Mouse (Mus musculus) left cerebral cortex, postnatal 10 days (tissue): ENCODE results near the gene Ipo9. TPM values are rescaled to one million over a fixed set of nuclear protein-coding genes. Genes with fewer than 3 reads are reported as not detected.
A peak's percentile ranks its signal among the peaks of the same experiment; 100 is the strongest.
"Not testable (repeated sequence)": the region's sequence is repeated elsewhere in the genome, so short reads cannot be mapped to it uniquely, and the experiment has no call there.

Experiments
- DNase-seq, 2 experiments: peaks; one replicate each; pipeline ENCODE4 v3.0.0; 2021 to 2022; ENCODE audit warnings: low spot score in 2 of 2, mixed read lengths in 1 of 2; ENCODE audit errors: extremely low spot score in 1 of 2
- intact Hi-C: fragments of 180-260 bp; cut with DNase I; formaldehyde crosslinking; loops from one replicate; pipeline ENCODE4 v1.15.1; 2025
- total RNA-seq, 2 experiments: library from RNA; stranded (reverse); gene quantifications; 2 replicates each; pipeline ENCODE4 v1.2.3; 2021

The Ipo9 gene
- total RNA-seq, 2 experiments from 2014 or later = 170 TPM

DNA sequence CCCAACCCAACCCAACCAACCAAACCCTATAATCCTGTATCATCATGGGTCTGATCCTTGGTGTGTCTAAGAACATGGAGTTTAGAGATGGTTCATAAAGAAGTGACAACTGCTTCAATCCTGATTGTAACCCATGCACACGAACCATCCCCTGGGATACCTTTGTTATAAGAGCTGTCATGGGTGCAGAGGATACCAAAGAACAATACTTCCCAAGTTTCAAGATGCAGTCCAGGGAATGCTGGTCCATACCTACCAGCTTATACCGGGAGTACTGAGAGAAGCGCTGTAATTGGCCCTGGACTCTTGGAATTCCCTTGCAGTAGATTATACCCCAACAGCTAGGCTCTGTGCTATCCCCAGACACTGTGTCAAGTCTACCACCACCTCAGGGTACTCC is 11.6 kb upstream of the Ipo9 start:
- no peak for DNase-seq
- intact Hi-C loops = loop anchor here (5.0 kb wide), 1 partner anchor 40 kb away; no protein-coding TSS in a partner anchor

DNA sequence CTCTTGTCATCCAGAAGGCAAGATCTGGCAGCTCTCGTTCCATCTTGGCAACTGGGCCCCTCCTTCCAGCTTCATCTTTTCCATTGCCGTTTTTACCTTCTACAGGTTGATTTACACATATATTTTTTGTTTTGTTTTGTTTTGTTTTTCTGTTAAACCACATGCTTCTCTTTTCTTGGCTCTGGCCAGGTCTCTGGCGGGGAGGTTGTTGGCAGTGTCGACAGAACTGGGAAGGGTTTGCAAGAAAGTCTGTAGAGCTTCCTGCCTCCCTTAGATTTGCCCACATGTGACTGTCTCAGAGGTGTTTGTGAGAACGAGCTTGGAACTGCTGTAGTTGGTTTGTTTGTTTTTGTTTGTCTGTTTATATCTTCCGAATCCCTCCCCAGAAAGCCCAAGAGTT is 10.7 kb upstream of the Ipo9 start:
- intact Hi-C loops = loop anchor here (5.0 kb wide), 1 partner anchor 39 kb away; no protein-coding TSS in a partner anchor
- DNase-seq = no peak

DNA sequence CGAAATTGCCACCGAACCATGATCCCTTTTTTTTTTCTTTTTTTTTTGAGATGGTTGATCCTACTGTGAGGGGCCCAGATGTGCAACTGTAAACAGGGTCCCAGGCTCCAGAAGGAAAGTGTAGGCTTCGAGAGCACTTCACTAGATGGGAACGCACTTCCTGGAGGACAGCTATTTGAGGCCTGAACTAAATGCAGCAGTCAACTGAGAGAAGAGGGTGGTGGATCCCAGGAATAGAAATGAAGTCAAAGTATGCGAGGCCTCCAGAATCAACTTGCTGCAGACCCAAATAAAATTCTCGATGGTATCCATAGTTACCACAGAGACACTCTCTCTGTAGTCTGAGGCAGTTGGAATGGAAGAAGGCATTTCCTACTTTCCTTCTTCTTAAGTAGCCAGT is 8.5 kb upstream of the Ipo9 start:
- DNase-seq = peak in 1 of 2 experiments; percentile 41
- intact Hi-C loops = no loop called here

DNA sequence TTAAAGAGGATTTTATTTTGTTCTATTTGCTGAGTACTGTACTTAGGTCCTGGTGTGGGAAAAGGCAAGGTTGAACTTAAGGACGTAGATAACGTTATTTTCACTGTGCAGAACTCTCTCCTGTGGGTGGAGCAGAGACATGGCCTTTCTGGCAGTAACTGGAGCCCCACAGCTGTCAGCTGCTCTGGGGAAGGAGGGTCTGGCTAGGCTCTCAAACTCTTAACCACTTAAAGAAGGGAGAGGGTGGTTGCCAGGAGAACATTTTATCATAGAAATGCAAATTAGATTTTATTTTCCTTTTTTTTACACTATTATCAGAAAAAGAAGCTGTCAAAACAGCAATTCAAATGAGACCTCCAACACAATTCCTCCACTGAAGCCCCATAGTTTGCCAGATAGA is 5.5 kb upstream of the Ipo9 start:
- no peak for DNase-seq
- intact Hi-C loops = no loop called here

DNA sequence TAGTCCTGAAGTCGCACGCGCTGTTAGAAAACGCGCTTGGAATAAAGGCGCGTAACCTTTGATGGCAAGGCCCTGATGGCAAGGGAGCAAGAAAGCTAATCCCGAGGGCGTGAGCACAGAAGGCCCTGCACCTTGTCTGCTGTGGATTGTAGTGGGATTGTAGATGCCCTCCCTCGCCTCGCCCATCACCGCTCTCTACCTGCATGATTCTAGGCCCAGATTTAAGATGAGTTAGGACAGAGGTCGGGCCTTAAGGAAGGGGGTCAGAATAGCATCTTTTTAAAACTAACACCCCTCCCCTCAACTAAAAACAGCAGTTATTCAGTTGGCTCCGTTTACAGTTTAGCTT is 344 bp upstream of the Ipo9 start:
- intact Hi-C loops = no loop called here

DNA sequence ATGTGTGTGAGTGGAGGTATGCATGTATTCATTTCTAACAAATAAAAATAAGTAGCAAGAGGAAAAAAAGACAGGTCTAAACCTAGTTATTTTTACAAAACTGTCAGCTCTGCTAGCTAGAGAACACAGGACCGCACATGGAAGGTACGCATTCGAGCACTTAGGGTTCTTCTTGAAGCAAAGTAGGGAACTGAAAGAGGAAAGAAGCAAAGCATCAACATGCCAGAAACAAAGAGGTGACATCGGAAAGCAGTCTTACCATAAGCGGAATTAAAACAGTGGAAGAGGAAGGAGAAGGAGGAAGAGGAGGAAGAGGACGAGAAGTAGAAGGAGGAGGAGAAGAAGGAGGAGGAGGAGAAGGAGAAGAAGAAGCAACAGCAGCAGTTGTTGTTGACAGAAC is 2.9 kb downstream of the Ipo9 start:
- DNase-seq = no peak
- intact Hi-C loops = no loop called here

More for the DNA sequence above, 344 bp upstream of the Ipo9 start:
- no peak for DNase-seq

DNA sequence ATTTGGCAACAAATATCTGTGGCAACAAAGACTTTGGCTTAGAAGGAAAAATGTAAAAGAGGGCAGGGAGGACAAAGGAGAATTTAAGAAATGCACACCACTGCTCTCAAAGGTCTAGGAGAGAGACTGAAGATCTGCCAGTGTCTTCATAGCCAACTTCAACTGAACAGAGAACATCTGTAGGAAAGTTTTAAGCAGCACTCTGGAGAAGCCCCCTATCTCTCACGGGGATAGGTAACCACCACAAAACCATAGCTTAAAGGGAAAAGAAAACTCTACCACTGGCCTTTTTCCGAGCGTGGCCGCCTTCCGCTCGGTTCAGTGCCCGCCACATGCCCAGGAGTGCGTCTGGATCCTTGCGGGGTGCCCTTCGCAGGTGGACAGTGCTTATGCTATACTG is 3.7 kb downstream of the Ipo9 start:
- intact Hi-C loops = no loop called here
- DNase-seq = no peak

DNA sequence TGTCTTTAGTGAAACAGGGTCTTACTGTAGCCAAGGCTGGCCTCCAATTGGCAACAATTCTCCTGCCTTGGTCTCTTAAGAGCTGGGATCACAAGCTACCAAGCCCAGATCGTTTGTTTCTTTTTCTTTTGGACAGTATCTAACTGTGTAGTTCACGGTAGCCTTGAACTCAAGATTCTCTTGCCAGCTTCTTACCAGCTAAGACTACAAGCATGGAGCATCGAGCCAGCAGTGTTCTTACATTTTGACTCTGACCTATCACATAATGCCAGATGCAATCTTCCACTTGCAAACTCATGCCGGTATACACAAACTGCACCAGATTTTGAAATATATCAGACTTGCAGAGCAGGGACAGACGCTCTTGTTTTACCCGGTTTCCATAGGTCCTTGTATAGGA is 7.5 kb downstream of the Ipo9 start:
- intact Hi-C loops = no loop called here
- no peak for DNase-seq

DNA sequence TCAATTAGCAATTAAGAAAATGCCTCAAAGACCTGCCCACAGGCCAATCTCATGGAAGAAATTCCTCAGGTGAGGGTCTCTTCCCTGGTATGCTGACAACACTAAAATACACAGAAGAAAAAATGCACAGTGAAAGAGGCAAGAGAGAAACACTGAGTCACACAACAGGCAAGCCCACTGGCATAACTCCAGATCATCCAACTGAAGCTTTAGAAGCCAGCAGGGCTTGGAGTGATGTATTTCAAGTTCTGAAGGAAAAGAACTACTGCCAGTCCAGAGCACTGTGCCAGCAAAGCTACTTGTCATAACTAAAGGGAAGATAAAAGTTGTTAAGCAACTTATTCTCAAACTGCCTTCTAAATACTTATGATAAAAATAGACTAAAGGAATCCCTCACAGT is 16.3 kb downstream of the Ipo9 start:
- intact Hi-C loops = no loop called here

DNA sequence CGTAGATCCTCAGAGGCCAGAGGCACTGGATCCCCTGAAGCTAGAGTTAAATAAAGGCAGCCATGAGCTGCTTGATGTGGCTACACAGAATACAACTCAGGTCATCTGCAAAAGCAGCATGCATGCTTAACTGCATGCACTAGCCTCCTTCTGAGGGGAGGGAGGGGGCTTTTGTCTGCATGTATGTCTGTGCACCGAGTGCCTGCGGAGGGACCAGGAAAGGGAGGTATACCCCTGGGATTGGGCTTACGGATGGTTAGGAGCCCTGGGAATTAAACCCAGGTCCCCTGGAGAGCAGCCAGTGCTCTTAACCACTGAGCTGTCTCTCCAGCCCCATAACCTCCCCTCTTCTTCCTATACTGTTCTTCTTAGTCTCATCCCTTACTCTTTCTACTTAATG is 18.2 kb downstream of the Ipo9 start:
- intact Hi-C loops = no loop called here

More for the DNA sequence above, 16.3 kb downstream of the Ipo9 start:
- DNase-seq = peak in 1 of 2 experiments; percentile 37

DNA sequence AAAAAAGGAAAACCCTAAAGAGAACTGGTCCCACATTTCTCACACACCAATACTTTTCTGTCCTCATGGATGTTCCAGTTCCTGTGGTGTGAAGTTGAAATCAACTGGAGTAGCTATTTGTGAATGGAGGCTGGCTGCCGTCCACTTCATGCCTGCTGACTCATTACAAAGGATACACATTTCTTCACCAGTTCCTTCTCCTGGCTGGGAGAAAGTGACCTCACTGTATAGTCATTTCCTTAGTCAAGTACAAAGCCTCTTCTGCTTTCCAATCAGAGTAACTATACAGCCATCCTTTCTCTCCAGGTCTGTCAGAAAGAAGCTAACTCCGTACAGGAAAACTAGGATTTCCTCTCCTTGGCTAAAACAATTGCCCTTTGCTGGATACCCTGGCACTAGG is 19.3 kb downstream of the Ipo9 start:
- peak in 1 of 2 experiments; percentile 50 for DNase-seq
- intact Hi-C loops = no loop called here

More for the DNA sequence above, 18.2 kb downstream of the Ipo9 start:
- no peak for DNase-seq

DNA sequence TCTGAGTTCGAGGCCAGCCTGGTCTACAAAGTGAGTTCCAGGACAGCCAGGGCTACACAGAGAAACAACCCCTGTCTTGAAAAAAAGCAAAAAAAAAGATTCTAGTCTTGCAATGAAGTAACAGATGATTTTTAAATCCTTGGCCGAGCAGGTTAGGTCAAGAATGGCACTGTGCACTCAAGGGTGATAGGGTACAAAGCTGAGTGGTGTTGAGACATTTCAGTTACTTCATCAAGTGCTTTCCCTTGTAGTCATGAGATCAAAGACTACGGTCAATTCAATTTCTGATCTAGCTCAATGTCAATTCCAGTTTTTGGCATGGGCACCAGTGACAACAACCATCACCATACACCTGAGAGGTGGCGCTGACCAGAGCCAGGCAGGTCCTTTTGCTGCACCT is 21.3 kb downstream of the Ipo9 start:
- intact Hi-C loops = no loop called here
- no peak for DNase-seq

DNA sequence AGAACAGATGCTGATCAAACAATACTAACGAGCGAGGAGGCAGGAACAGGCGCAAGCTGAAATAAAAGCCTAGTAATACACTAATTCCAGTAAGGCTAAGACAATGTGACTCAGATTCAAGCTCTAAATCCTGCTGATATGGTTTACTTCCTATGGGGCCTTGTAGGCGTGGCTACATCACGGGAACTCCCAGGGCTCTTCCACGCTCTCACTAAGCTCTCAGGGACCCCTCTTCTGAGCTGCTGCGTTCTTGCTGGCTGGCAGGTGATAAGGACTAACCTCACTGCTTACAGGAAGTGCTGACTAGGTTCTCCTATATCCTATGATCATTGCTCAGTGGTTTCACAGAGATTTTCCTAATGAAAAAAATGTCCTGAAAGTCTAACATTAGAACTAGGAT is 24.9 kb downstream of the Ipo9 start:
- no peak for DNase-seq
- intact Hi-C loops = no loop called here

DNA sequence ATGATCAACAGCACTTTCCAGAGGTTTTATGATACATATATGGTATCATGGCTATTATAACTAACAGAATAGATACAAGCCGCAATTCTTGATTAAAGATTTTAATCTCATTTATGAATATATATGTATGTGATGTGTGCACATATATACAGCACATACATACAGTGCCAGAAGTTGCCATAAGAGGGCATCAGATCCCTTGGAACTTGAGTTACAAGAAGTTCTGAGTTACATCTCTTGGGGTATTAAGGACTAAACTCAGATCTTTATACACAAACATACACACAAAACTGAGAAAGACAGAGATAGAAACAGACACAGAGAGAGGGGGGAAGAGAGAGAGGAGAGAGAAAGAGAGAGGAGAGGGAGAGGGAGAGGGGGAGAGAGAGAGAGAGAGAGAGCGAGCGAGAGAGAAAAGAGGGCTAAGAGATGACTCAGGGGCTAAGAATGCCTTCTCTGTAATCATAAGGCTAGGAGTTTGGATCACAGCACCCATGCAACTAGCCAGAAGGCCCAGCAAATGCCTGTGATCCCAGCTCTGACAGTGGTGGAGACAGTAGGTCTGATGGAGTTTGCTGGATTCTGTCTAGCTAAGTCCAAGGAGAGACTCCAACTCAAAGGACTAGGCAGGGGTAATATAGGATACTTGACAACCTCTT is 28.7 kb downstream of the Ipo9 start:
- intact Hi-C loops = loop anchor here (5.0 kb wide), 1 partner anchor 41 kb away; no protein-coding TSS in a partner anchor
- DNase-seq = no peak

DNA sequence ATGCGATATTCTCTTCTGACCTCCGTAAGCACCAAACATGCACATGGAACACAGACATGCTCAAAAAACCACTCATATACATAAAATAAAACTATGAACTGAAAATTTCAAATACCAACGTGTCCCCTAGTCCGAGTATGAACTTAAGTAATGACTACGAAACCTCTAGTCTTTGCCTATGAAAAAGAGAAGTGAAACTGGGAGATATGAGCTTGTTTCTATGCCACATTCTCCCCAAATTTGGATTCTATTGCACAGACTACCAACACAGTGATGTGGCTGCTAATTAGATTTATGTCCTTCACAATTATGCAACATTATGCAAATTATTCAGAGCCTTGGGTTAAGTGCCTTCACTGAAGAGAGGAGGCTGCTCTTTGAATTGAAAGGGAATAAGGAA is 30.8 kb downstream of the Ipo9 start:
- intact Hi-C loops = no loop called here
- no peak for DNase-seq

DNA sequence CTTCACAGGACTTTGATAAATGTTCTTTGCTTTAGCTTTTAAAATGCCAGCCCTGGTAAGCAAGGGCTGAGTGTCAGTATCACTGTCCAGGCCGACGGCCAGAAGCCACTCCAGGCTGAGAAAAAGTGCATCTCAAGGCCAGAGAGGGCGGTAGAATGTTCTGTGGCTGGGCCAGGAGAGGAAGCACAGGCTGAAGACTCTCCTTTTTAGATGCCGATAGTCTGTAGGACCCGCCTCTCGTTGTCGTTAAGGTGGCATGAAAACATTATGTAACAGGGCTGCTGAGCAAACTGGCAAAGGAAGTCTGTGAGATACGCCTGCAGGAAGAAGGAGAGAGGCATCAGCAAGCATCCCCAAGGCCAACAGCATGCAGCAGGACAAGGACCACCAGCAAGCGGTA is 45.1 kb downstream of the Ipo9 start:
- no peak for DNase-seq
- intact Hi-C loops = no loop called here

DNA sequence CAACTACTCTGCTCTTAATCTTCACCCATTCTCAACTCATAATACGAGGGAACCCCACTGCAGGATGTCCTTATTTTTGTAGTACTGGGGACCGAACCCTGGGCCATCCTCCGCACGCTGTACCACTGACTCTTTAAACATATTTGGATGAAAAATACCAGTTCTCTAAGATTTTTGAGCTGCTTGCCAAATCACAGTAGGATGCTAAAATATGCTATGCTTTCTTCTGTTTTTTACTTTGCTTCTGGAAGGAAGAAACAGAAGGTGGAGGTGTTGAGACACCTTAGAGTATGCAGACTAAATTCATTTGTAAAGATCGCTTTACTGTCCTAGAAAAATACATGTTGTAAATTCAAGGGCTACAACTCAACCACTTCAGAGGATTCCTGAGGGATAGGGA is 46.1 kb downstream of the Ipo9 start:
- intact Hi-C loops = no loop called here
- no peak for DNase-seq

DNA sequence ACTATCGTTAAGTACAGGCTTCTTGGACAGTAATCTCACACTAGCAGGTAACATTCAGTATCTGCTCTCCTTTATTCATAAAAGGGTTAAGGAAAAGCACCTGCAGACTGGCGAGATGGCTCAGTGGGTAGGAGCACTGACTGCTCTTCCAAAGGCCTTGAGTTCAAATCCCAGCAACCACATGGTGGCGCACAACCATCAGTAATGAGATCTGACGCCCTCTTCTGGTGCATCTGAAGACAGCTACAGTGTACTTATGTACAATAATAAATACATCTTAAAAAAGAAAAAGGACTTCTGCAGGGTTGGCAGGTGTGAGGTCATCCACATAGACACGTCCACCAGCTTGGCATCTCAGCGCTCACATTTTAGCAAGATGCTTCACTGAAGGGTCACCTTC is 48.7 kb downstream of the Ipo9 start:
- DNase-seq, intact Hi-C loops: not testable (repeated sequence)

DNA sequence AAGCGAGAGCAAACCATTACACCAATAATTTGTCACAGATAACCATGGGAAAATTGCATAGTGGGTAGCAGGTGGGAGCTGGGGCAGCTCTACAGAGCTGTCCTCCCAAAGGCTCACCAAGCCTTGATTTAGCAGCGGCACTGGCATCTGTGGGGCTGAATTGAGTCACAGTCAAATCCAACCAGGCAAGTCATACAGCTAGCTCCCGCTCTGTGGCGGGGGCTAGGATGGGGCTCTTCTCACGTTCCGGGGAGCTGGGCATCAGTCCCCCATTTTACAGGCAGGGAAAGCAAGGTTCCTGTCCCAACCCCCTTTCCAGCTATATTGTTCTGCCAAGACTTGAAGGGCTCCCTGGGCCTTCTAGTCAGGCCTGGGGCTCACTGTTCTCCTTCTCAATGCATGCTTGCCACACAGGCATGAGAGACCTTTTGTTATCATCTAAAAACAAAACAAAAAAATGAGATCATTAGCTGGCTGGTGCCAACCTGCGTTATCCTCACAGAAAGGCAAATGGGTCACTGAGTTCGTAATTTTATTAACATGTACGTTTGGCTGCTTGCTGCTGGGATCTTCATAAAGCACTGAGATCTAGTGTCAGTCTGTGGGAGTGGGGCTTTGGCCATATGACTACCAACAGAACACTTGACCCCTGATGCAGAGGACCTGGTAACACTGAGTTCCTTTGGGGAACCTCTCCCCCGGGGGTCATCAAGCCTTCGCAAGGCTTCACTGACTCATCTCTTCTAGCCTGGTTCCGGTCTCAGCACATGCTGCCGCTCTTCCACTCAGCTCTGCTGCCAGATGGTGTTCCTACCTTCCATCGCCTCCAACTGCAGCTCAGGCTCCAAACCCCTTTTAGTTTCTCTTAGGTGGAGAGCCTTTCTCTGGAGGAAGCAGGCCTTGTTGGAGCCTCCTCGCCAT is 50.0 kb downstream of the Ipo9 start:
- DNase-seq = no peak
- intact Hi-C loops = no loop called here

DNA sequence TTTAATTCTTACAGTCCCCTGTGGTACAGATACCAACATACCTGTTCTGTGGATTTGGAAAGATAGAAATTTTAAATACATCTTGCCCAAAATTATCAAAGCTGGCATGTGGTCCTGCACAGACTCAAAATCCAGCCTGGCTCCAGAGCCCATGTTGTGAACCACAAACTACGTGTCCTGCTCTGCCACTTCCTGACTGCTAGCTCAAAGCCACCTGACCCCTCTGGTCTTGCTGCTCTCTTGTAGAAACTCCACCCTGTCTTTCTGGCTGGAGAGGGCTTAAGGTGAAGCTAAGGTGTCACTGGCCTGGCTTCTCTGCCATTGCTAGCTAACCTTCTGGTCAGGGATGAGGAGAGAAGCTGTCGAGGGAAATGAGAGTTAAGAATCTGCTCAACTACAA is 51.3 kb downstream of the Ipo9 start:
- no peak for DNase-seq
- intact Hi-C loops = no loop called here
